Mouse (Mus musculus) spleen, embryonic (tissue): Measurements from ENCODE around the gene Slc12a8.

Experiments used
- CTCF ChIA-PET: fragments of 350-600 bp; sonication (Branson Sonifier 250); formaldehyde crosslinking; loops from one replicate; lab custom pipeline; 2022; lab: Charles Lee

Slc12a8 gene

DNA sequence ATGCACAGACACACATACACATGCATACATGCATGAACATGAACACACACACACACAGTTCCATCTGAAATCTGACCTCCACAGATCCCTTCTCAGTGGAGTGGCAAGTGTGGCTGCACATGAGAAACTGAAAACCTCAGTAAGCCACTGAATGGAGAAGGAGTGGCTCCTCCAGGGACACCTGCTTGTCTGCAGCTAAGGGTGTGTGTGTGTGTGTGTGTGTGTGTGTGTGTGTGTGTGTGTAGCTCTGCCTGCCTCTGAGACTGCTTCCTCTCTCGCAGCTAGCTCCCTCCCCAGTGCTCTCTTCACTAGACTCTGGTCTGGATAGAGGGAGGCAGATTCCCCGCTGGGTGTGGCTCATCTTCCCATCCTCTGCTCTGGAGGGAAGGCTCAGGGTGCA, 92.4 kb downstream of the Slc12a8 start:
- CTCF ChIA-PET, result no interaction called here

GRCm38 (mm10) chr16:33610466-33610865, 93.3 kb downstream of the Slc12a8 start:
- CTCF ChIA-PET, result no interaction called here

DNA sequence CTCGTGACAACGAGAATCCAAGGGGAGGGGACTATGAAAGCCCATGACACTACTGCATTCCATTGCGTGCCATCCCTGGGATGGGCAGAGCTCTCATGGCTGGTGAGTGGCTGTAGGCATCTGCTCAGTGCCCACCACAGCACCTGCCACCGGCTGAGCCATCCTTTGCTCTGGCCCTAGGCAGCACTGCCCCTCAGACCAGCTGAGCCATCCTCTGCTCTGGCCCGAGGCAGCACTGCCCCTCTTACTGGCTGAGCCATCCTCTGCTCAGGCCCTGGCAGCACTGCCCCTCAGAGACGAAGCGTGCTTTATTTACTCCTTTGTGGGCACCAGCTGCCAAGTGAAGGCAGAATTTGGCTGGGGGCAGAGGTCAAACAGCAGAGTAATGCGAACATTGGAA, 94.2 kb downstream of the Slc12a8 start:
- CTCF ChIA-PET, result no interaction called here

DNA sequence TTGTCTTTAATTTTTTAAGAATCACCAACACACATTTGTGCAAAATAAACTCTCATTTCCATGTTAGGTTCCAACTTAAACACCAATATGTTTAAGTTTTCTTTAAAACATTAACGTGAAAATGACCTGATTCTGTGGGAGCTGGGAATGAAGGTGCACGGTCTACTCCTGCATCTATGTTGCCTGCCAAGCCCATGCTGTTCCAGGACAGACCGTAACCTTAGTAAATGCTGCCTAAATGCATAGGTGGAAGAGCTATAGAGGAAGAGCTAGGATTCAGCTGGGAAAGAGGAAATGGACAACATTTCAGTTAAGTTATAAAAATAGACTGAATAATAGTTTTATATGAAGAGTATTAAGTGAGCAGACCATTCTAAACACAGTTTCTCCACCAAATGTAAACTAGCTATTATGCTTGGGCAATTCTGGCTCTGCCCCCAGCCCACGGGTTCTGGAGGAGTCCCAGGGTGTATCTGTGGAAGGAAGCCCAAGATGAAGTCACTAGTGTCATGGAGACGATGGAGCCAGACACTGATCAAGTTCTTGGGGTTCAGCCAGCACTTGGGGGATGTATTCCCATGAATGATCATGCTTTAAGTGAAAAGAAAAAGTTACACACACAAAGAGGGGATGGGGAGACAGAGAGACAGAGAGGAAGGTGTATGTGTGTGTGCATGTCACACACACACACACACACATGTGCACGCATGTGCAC, 95.1 kb downstream of the Slc12a8 start:
- CTCF ChIA-PET, result no interaction called here

- CTCF ChIA-PET, result no interaction called here
Measured at GRCm38 (mm10) chr16:33615986-33616385, 98.9 kb downstream of the Slc12a8 start.

DNA sequence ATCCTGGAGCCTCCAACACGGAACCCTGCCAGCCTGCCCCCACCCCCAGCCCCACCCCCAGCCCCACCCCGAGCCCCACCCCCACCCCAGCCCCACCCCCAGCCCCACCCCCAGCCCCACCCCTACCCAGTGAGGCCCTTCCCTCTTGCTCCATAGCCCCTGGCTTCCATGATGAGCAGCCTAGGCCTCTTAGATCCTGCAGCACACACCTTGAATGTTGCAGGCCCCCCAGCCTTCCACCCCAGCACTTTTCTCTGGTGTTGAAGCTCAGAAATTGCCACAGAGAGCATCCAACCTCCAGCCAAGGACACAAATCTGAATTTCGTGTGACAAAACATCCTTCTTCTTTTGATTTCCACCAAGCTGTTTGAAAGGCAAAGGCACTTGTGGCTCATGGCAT, 104.7 kb downstream of the Slc12a8 start:
- CTCF ChIA-PET, result no interaction called here

DNA sequence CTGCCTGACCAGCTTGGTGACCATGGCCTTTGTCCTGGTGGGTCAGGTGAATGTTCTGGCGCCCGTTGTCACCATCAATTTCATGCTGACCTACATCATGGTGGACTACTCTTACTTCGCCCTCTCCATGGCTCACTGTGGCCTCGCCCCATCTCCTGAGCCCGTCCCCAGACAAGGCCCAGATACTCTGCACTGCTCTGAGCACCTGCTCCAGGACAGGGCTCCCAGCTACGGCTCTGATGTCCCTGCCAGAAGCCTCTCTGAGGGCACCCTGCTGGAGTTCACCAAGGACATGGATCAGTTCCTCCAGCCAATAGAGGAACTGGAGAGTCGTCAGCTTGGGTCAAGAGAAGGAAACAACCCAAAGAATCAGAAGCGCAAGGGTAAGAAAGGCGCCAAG, 107.5 kb downstream of the Slc12a8 start:
- CTCF ChIA-PET, result no interaction called here

GRCm38 (mm10) chr16:33629539-33629938, 112.4 kb downstream of the Slc12a8 start:
- CTCF ChIA-PET, result interaction anchor here (0.6 kb wide), 1 partner anchor 270 kb away, joined by 3 read pairs; no protein-coding TSS in a partner anchor

- CTCF ChIA-PET, result no interaction called here
Measured at GRCm38 (mm10) chr16:33635836-33636595, 118.9 kb downstream of the Slc12a8 start.

- CTCF ChIA-PET, result interaction anchor here (0.5 kb wide), 1 partner anchor 9 kb away, joined by 4 read pairs; no protein-coding TSS in a partner anchor
Measured at GRCm38 (mm10) chr16:33641779-33642178, 124.7 kb downstream of the Slc12a8 start.

DNA sequence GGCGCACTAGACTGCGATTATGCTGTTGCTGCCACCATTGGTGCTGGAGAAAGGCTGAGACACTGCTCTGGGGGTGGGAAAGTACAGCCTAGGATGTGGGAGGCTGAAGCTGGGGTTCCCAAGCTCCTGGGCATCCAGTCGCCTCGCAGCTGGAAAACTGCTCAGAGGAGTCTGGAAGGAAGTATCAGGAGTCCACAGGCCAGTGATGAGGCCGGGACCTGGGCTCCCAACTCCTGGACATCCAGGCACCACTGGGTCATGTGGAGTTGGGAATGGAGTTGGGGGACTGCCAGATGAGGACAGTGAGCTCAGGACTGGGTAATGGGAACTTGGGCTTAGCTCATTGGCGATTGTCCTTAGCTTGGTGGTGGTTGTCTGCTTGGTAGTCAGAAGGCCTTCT, 136.0 kb downstream of the Slc12a8 start:
- CTCF ChIA-PET, result no interaction called here

GRCm38 (mm10) chr16:33655443-33655842, 138.3 kb downstream of the Slc12a8 start:
- CTCF ChIA-PET, result no interaction called here

DNA sequence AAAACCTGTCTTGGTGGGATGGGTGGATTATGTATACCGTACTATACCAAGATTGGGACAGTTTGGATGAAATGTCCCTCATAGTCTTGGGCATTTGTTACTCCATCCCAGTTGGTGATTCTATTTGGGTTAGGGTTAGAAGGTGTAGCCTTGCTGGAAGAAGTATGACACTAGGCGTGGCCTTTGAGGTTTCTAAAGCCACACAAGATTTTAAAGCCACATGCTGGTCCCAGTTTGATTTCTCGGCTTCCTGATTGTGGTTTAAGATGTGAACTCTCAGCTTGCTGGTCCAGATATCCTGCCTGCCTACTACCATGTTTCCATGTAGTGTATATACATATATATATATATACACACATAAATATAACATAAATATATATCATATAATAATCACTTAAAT, 140.1 kb downstream of the Slc12a8 start:
- CTCF ChIA-PET, result no interaction called here

DNA sequence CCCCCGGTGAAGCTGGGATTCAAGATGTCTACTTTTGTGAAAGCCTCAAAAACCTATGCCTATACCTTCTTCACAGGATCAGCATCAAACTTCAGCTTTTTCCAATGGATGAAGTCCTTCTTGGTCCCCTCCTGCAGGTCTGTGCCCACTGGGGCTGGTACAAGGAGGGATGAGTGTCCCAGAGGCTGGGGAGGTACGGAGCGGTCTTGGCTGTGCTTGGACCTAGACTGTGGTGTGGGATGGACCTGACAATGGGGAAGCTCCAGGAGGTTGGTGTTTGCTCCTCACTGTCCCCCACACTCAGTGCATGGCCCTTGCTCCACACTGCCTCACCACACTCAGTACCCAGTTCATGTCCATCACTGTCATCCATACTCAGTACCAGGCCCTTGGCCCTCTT, 141.0 kb downstream of the Slc12a8 start:
- CTCF ChIA-PET, result interaction anchor here (0.6 kb wide), 1 partner anchor 205 kb away, joined by 10 read pairs; no protein-coding TSS in a partner anchor

DNA sequence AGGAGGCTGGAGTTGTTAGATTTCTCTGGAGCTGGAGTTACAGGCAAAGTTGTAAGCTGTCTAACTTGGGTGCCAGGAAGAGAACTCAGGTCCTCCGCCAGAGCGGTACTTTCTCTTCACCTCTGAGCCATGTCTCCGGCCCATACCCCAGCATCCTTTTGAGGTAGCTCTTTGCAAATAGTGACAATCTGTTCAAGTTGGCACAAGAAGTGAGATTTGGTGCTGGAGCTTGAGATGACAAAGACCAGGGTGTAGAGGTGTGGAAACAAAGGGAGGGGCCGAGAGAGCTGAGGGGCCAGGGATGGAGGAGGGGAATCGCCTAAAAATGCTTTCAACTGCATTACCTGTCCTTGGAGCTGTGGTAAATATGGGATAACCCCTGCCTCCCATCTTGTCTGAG, 142.4 kb downstream of the Slc12a8 start:
- CTCF ChIA-PET, result no interaction called here

DNA sequence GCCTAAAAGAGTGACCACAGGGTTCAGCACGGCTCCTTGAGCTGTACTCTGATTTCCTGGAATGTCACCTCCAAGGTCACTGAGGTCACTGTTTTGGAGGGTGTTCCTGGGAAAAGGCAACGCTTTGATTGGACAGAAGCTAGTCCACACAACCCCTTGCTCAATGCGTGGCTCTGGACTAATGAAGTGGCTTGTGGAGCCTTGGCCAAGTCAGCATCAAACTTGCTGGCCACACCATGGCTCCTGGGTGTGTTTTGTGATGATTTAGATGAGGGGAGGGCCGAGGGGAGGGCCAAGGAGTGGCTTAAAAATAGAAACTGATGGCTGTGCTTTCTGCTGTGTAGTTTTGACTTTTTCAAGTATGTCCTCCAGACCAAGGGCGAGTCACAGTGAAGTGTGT, 143.0 kb downstream of the Slc12a8 start:
- CTCF ChIA-PET, result no interaction called here

DNA sequence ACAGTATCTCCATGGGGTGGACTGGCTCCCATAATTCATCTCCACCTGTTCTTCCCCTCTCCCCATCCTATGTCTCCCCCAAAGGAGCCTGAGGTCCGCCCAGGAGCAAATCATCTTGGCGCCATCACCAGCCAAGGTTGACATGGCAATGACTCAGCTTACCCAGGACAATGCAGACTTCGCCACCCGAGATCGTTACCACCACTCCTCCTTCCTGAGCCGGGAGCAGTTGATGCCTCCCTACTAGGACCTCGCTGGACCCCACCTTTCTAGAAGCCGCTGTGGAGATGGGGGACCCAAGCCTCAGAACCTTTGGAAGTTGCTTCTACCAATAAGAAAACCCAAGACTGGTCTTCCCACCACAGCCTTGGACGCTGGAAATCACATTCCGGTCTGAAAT, 145.7 kb downstream of the Slc12a8 start:
- CTCF ChIA-PET, result no interaction called here

DNA sequence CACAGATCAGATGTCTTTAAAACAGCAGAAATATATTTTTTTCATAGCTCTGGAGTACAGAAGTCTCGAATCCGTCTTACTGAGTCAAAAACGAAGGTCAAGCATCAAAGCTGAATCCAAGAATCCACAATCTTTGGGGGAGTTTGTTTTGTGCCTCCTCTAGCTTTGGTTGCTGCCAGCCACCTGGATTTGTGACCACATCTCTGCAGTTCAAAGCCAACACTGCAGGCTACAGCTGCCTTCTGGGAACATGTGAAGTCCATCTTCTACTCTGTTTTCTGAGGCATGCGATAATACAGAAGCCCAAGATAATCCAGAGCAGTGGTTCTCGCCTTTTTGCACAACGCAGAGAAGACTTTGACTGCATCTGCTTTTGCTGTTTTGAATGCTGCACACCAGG, 149.1 kb downstream of the Slc12a8 start:
- CTCF ChIA-PET, result no interaction called here

GRCm38 (mm10) chr16:33666985-33667538, 149.9 kb downstream of the Slc12a8 start:
- CTCF ChIA-PET, result interaction anchor here (0.6 kb wide), 1 partner anchor 76 kb away, joined by 6 read pairs; no protein-coding TSS in a partner anchor

DNA sequence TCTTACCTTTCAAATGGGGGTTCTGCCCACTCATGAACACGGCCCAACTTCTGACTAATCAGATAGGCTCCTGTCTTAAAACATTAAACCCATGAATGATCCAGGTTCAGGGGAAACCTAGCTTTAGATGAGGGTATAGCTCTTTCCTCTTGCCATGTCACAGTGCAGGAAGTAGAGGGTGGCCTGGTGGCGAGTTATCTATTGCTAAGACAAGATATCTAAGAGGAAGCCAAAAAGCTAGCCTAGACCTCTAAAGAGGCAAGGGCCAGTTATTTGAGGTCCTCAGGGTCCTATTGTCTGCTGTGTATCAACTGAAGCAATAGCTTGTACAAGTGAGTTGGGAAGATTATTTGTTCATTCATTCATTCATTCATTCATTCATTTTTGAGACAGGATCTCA, 151.3 kb downstream of the Slc12a8 start:
- CTCF ChIA-PET, result interaction anchor here (0.6 kb wide), 1 partner anchor 121 kb away, joined by 8 read pairs; no protein-coding TSS in a partner anchor

DNA sequence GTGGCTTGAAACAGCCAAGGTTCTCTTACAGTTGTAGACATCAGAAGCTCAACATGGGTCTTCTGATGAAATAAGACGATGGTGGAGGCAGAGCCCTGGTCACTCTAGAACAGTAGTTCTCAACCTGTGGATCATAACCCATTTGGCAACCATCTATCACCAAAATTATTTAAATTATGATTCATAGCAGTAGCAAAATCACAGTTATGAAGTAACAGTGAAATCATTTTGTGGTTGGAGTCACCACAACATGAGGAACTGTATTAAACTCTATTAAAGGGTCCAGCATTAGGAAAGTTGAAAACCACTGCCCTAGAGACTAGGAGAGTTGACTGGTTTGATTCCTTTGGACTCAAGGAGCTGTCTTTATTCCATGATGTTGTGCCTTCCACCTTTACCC, 151.9 kb downstream of the Slc12a8 start:
- CTCF ChIA-PET, result no interaction called here

DNA sequence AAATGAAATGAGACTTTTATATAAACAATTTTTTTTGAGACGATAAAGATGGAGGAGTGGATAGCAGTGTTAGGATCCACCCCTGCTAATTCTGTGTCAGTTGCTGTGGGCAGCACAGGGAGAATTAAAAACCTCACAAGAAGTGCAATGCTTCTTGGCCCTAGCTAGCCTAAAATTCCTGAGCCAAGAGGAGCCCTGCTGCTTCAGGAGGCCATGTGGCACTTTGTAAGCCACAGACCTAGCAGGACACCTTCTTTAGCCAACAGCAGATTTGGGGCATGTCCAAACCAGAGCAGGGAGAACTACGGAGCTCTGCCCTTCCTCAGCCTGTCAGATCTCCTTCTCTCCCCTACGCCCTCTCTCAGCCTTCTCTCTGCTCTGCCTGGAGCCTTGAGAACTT, 153.2 kb downstream of the Slc12a8 start:
- CTCF ChIA-PET, result no interaction called here

DNA sequence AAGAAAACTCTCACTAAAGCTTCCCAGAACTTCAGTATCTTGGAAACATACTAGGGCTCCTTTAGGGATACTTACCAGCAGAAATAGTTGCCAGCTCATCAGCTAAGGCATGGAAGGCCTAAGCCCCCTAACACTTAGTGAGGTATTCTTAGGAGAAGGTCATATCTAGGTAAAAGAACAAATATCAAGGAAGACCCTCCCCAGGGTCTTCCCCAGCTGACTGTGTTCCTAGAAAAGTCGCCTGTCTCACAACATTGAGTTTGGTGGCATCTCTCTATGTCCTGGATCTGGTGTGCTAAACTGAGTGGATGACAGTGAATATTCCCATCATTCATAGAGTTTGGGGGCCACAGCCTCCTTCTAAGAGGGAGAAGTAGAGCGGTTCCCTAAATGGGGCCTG, 153.8 kb downstream of the Slc12a8 start:
- CTCF ChIA-PET, result no interaction called here
